Mouse (Mus musculus) ES-E14 (cell line): ENCODE results near the gene Pbx3. TPM values are rescaled to one million over a fixed set of nuclear protein-coding genes. Genes with fewer than 3 reads are reported as not detected.

Source experiments
- DNase-seq: peaks from one replicate; pipeline ENCODE4 v3.0.0-alpha.2; 2013; ENCODE audit warnings: low read depth, low spot score
- H3K27ac ChIP-seq: 2 replicates; pipeline ENCODE4 v1.5.1; 2012; ENCODE audit warnings: low read depth, mild to moderate bottlenecking, low read length, moderate library complexity, mixed read lengths; ENCODE audit not compliant: poor library complexity, insufficient read depth, severe bottlenecking
- H3K36me3 ChIP-seq: 2 replicates; pipeline ENCODE4 v1.6.1; 2012; ENCODE audit warnings: mild to moderate bottlenecking, low read length, moderate library complexity, mixed read lengths; ENCODE audit not compliant: control insufficient read depth, poor library complexity, insufficient read depth, severe bottlenecking
- H3K4me1 ChIP-seq, 2 experiments: fragments of 150-350 bp in 1 of 2; sonication (generic) in 1 of 2; 2 replicates each; pipeline ENCODE4 v1.6.1; 2012; ENCODE audit warnings: low read length in 2 of 2, mild to moderate bottlenecking in 1 of 2, mixed read lengths in 1 of 2; ENCODE audit not compliant: control insufficient read depth in 2 of 2, insufficient read depth in 2 of 2, poor library complexity in 1 of 2
- H3K4me3 ChIP-seq, 2 experiments: fragments of 150-350 bp in 1 of 2; sonication (generic) in 1 of 2; 2 replicates each; pipeline ENCODE4 v1.5.1; 2012; ENCODE audit warnings: low read length in 2 of 2, low read depth in 1 of 2, mild to moderate bottlenecking in 1 of 2, mixed read lengths in 1 of 2; ENCODE audit not compliant: insufficient read depth in 1 of 2, poor library complexity in 1 of 2, severe bottlenecking in 1 of 2
- H3K9ac ChIP-seq: 2 replicates; pipeline ENCODE4 v1.6.1; 2012; ENCODE audit warnings: low read depth, mild to moderate bottlenecking, low read length, mixed read lengths; ENCODE audit not compliant: poor library complexity, insufficient read depth, severe bottlenecking
- H3K9me3 ChIP-seq: fragments of 150-350 bp; sonication (generic); 2 replicates; pipeline ENCODE4 v1.6.1; 2012; ENCODE audit warnings: low read depth, mild to moderate bottlenecking, low read length; ENCODE audit not compliant: control insufficient read depth, insufficient read depth
- CHD2 ChIP-seq: IDR thresholded peaks from 2 replicates; pipeline ENCODE4 v1.6.1; 2014; ENCODE audit warnings: mild to moderate bottlenecking, low read depth, low read length, inconsistent platforms
- HCFC1 ChIP-seq: IDR thresholded peaks from 2 replicates; pipeline ENCODE4 v1.6.1; 2012; ENCODE audit warnings: low read length, inconsistent platforms, borderline replicate concordance; ENCODE audit not compliant: insufficient read depth
- MAFK ChIP-seq: IDR thresholded peaks from 2 replicates; pipeline ENCODE4 v1.6.1; 2014; ENCODE audit warnings: mild to moderate bottlenecking, low read depth, low read length, inconsistent platforms; ENCODE audit not compliant: insufficient read depth
- ZC3H11A ChIP-seq: IDR thresholded peaks from 2 replicates; pipeline ENCODE4 v1.6.1; 2012; ENCODE audit warnings: low read depth, mild to moderate bottlenecking, inconsistent platforms, low read length, borderline replicate concordance
- ZNF384 ChIP-seq: IDR thresholded peaks from 2 replicates; pipeline ENCODE4 v1.6.1; 2012; ENCODE audit warnings: low read depth, low read length, inconsistent platforms
- in situ Hi-C, 2 experiments: fragments of 600-800 bp; cut with MboI; formaldehyde crosslinking; loops; one replicate each; pipeline ENCODE4 v1.15.1; 2025; ENCODE audit warnings: low sequenced_read_pairs in 2 of 2, inconsistent platforms in 1 of 2; ENCODE audit not compliant: unreplicated experiment in 2 of 2
- total RNA-seq: library from RNA; depleted of rRNA; stranded (reverse); fragments of 300-350 nt; gene quantifications from 2 replicates; pipeline ENCODE4 v1.2.3, GENCODE M21; 2012

The Pbx3 gene
- total RNA-seq, 1 experiment: 6.6 TPM

GRCm38 (mm10) chr2:34407596-34407995, 34.7 kb upstream of the Pbx3 start:
- in situ Hi-C loops: no loop called here
- TF ChIP-seq CHD2 (no peak), ZNF384 (no peak), MAFK (no peak), ZC3H11A (no peak), HCFC1 (no peak)
- Histone ChIP-seq H3K27ac (no peak overlapping the region), H3K4me1 (no peaks in the 10 kb centered on the region), H3K9ac (no peak overlapping the region; the same call in 1 of the 2 replicates), H3K4me3 (peak overlapping the region; percentile 91 to 96; a peak in 3 of 4 replicates), H3K9me3 (no peaks in the 10 kb centered on the region), H3K36me3 (no peaks in the 10 kb centered on the region)
- no peak for DNase-seq

DNA sequence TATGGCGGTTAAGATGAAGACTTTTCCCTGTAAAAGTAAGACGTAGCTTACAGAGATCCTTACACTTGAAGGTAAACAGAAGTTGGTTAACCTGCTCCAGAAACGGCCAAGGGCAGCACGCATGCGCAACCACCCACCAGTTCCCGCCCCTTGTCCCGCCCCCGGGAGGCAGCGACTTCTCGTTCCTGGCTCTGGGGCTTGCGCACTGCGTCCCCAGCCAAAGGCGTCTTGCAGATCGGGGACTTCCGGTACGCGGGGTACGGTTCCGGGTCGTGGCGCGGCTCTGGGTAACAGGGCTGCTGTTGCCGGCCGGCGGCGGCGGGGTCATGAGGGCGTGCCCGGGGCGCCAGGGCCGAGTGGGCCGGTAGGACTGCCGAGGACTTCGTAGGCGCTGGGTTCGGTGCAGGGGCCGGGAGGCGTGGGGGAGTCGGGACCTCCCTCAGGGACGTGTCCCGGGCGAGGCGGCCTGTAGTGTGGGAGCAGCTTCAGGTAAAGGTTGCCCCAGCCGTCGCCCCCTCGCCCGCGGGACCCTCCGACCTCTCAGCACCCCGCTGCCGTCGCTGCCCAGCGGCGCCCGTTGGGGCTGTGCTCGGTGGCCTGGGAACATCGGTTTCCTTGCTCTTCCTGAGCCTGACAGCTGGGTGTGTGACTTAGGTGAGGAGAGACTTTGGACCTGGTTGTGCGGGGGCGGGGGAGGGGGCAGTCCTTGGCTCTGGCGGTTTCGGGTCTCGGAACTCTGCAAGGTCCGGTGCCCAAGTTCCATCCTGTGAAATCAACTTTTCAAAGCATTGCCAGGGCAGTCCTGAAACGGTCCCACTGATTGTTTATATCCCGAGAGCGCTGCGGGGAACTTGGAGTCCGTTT, 33.9 kb upstream of the Pbx3 start, which contains the start of gene Mapkap1:
Gene Mapkap1 (plus strand): TSS at position 171 of the 864 bp plus-strand sequence.
- H3K27ac ChIP-seq: no peak within 1 kb of the TSS

DNA sequence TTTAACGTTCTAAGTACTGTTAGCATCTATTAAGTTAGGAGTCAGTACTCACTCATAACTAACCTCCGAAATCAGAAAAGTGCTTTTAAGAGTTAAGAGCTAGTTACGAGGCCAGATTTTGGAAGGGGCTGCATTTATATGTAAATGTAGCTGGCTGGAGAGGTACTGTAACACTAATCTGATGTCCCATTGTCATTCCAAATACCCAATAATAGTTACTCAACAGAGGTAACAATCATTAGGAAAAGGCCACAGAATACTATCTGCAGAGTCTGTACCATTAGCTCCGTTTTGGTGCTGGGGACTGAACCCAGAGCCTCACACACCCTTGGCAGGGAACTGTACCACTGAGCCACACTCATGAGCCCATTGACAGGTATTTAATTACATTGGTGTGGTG, 26.6 kb upstream of the Pbx3 start:
- in situ Hi-C loops: no loop called here
- no peak overlapping the region for H3K9ac ChIP-seq

More for the DNA sequence above, 33.9 kb upstream of the Pbx3 start, which contains the start of gene Mapkap1:
- Histone ChIP-seq H3K36me3 (no peaks in the 10 kb centered on the region), H3K4me1 (no peaks in the 10 kb centered on the region), H3K4me3 (peak within 1 kb of the TSS; percentile 91 to 96), H3K9me3 (no peaks in the 10 kb centered on the region), H3K9ac (peak within 1 kb of the TSS; percentile 88)
- 0 out of 2 replicates have a peak, but pooled peaks have one; percentile 11 for TF ChIP-seq CHD2
- peak; percentile 65; the same call in 1 of the 2 replicates for TF ChIP-seq HCFC1
- no peak for TF ChIP-seq ZNF384
- TF ChIP-seq MAFK: no peak
- TF ChIP-seq ZC3H11A: no peak
- in situ Hi-C loops: no loop called here
- peak; percentile 93 for DNase-seq

GRCm38 (mm10) chr2:34378930-34379329, 6.0 kb upstream of the Pbx3 start:
- H3K9ac ChIP-seq: no peak overlapping the region
- H3K36me3 ChIP-seq: no peaks in the 10 kb centered on the region
- peaks cover 0 to under 1% of the 10 kb centered on the region in 2 experiments; a peak in 1 of 4 replicates for H3K4me1 ChIP-seq
- no peak for DNase-seq
- no peak overlapping the region for H3K27ac ChIP-seq
- H3K4me3 ChIP-seq: no peak overlapping the region
- H3K9me3 ChIP-seq: no peaks in the 10 kb centered on the region
- in situ Hi-C loops: no loop called here
- TF ChIP-seq MAFK (no peak), ZC3H11A (no peak), ZNF384 (no peak), CHD2 (no peak), HCFC1 (no peak)

More for the DNA sequence above, 26.6 kb upstream of the Pbx3 start:
- Histone ChIP-seq H3K4me1 (peaks cover 5 to 7% of the 10 kb centered on the region in 2 experiments; a peak in 2 of 4 replicates), H3K4me3 (no peak overlapping the region), H3K27ac (no peak overlapping the region), H3K36me3 (no peaks in the 10 kb centered on the region), H3K9me3 (no peaks in the 10 kb centered on the region)
- TF ChIP-seq ZNF384 (no peak), HCFC1 (no peak), MAFK (no peak)
- no peak for DNase-seq
